Mouse (Mus musculus) brain, embryonic 14.5 days (tissue): Measurements from ENCODE around the gene Olfr735.

ENCODE experiments used
- CTCF ChIP-seq: fragments of 200-500 bp; IDR thresholded peaks from 2 replicates; pipeline ENCODE4 v1.5.1; 2012; ENCODE audit warnings: inconsistent platforms, mild to moderate bottlenecking, moderate library complexity, borderline replicate concordance; ENCODE audit not compliant: insufficient read depth, insufficient read length; ENCODE audit errors: extremely low read depth
- POLR2A ChIP-seq: fragments of 200-500 bp; IDR thresholded peaks from 2 replicates; pipeline ENCODE4 v1.6.1; 2012; ENCODE audit warnings: mild to moderate bottlenecking, inconsistent platforms, borderline replicate concordance; ENCODE audit not compliant: poor library complexity, insufficient read depth, insufficient read length, severe bottlenecking; ENCODE audit errors: extremely low read depth

DNA sequence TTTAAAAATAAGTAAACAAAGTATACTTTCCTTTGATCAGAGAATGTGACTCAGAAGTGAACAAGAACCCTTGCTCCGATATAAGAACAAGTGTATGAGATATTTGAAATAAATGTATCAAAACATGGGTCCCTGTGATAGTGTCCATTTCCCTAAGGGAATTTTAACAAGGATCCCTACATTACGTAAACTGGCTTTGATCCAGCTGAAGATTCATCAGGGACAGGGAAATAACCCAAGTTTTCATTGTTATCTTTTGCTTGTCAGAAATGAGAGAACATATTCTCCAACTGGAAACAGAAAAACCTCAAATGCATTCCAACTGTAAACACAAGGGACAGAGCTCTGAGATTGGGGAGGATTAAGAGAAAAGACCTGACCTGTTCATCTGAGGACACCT, 32.2 kb upstream of the Olfr735 start, which contains the start of gene Olfr736:
- TF ChIP-seq CTCF (no peak), POLR2A (no peak)
